Mouse (Mus musculus): ENCODE results near the gene Hspa4. TPM values are rescaled to one million over a fixed set of nuclear protein-coding genes. Genes with fewer than 3 reads are reported as not detected.

Hspa4 gene
- 100 to 1,000 TPM; 113 to 115 TPM for polyA plus RNA-seq (2017; shearing (Covaris generic))

DNA sequence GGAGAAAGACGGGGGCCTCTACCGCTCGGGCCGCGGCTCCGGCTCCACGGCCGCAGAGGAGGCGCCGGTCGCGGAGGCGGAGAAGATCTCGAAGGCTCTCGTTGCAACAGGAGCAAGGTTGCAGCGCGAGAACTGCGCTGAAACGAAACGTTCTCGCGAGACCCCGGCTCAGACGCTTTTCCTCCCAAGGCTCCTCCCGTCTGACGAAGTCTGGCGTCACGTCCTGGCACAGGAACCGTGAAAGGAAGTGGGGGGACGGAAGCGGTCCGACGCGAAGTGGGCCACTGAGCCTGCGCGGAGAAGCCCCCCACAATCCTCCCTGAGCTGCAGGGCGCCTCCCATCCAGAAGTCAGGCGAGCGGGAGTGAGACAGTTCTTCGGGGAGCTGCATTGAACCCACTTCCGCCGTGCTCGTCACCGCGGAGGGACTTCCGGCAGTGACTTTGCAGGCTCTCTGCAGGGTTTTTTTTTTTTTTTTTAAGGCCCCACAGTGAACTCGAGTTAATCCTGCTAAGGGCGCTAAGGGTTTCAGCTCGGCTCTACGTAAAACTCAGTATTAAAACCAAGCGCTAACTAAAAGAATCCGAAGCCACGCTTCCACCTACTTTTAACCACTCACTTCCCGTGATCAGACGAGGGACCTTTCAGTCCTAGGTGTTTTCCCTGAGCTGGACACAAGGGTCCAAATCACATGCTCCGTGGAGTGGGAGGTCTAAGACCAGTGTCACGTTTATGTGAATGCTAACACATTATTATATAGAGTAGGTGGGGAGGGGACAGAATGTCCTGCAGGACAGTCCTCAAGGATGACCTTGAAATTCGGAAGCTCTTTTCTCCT, at the start of gene Hspa4:
Gene Hspa4 (minus strand): TSS at position 128 of the 837 bp plus-strand sequence.

GRCm38 (mm10) chr11:53324512-53324968, 24.3 kb upstream of the Hspa4 start, which contains the start of gene Zcchc10:
Gene Zcchc10, plus strand, starts transcription at chr11:53324679.

Other genes with a start within 250 kb of the Hspa4 start
- 10 to 100 TPM; 31.2 to 35.2 TPM for gene Zcchc10, start 24.2 kb upstream of the Hspa4 start, polyA plus RNA-seq (2017; shearing (Covaris generic))
- 100 to 1,000 TPM; 129 to 157 TPM for gene Aff4, start 50.4 kb upstream of the Hspa4 start, polyA plus RNA-seq (2017; shearing (Covaris generic))
- not detected for gene Leap2, start 122.7 kb upstream of the Hspa4 start, polyA plus RNA-seq (2017; shearing (Covaris generic))
- 100 to 1,000 TPM; 252 to 276 TPM for gene Uqcrq, start 130.4 kb upstream of the Hspa4 start, polyA plus RNA-seq (2017; shearing (Covaris generic))
- gene Gdf9, start 130.6 kb upstream of the Hspa4 start, polyA plus RNA-seq (2017; shearing (Covaris generic)) = 1 to 10 TPM in 1 of 2 experiments, under 1 TPM in 1; 0.24 to 3.1 TPM
- 1 to 10 TPM in 1 of 2 experiments, not detected in 1; 1.3 TPM for gene Gm10447, start 156.7 kb upstream of the Hspa4 start, polyA plus RNA-seq (2017; shearing (Covaris generic))
- under 1 TPM in 1 of 2 experiments, not detected in 1; 0.37 TPM for gene Shroom1, start 156.7 kb upstream of the Hspa4 start, polyA plus RNA-seq (2017; shearing (Covaris generic))
- under 1 TPM in 1 of 2 experiments, not detected in 1; 0.80 TPM for gene Gm9837, start 170.0 kb upstream of the Hspa4 start, polyA plus RNA-seq (2017; shearing (Covaris generic))
- not detected for gene Gm9945, start 179.7 kb upstream of the Hspa4 start, polyA plus RNA-seq (2017; shearing (Covaris generic))
- gene Sowaha, start 179.8 kb upstream of the Hspa4 start, polyA plus RNA-seq (2017; shearing (Covaris generic)) = not detected
- 10 to 100 TPM in 1 of 2 experiments, 1 to 10 TPM in 1; 3.6 to 20.4 TPM for gene Sept8, start 218.8 kb upstream of the Hspa4 start, polyA plus RNA-seq (2017; shearing (Covaris generic))

Measured in inflammation-experienced regulatory T-cells (primary cell).